Mouse (Mus musculus): ENCODE data around the gene Lrrtm3. TPM values are rescaled to one million over a fixed set of nuclear protein-coding genes. Genes with fewer than 3 reads are reported as not detected.

The Lrrtm3 gene
- polyA plus RNA-seq, 1 experiment = 4.3 TPM

DNA sequence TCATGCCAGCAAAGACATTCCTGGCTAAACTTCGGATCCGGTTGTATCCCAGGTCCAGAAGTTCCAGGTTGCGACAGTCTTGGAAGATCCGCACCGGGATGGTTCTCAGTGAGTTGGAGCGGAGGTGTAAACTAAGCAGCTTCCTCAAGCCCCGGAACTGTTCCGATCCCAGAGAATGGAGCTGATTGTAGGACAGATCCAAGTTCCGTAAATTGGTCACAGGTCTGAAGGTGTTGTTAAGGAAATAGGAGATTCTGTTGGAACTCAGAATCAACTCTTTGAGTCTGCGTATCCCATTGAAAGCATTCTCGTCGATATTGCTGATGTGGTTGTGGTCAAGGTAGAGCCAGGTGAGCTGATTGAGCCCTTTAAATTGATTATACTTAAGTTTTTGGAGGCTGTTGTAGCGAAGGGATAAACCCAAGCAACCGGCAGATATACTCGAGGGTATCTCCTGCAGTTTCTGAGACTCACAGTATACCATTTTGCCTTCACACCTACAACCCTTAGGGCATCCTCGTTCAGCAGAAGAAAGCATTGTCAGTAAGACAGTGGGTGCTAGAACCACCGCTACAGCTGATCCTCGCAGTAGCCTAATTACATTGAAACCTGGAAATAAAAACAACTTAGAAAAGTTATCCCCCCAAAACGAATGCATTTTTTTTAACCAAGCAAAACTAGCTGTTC, 1.2 kb downstream of the Lrrtm3 start:
- peaks cover 2% of the 10 kb centered on the region; the same call in 1 of the 2 replicates for H3K27me3 ChIP-seq (ENCODE audit: control insufficient read depth, insufficient read depth, low read length)
- H3K4me3 ChIP-seq (ENCODE audit: control insufficient read depth, low read depth, low read length) = no peak overlapping the region
- H3K36me3 ChIP-seq (ENCODE audit: control insufficient read depth, insufficient read depth, low read length) = no peaks in the 10 kb centered on the region
- TF ChIP-seq CTCF (IDR thresholded peaks at IDR 0.05; ENCODE audit: control insufficient read depth, insufficient read depth, insufficient replicate concordance, low read depth, low read length) = no peak
- TF ChIP-seq POLR2A (IDR thresholded peaks at IDR 0.05; ENCODE audit: control insufficient read depth, low read depth, low read length) = no peak
- no peak overlapping the region for H3K27ac ChIP-seq (ENCODE audit: control insufficient read depth, insufficient read depth, low read depth, low read length)
- peaks cover 13% of the 10 kb centered on the region for H3K4me1 ChIP-seq (ENCODE audit: control insufficient read depth, insufficient read depth, low read length)

- H3K4me1 ChIP-seq (ENCODE audit: control insufficient read depth, insufficient read depth, low read length) = peaks cover 13% of the 10 kb centered on the region
- no peak overlapping the region for H3K27ac ChIP-seq (ENCODE audit: control insufficient read depth, insufficient read depth, low read depth, low read length)
- peak overlapping the region; percentile 12; the same call in 1 of the 2 replicates for H3K4me3 ChIP-seq (ENCODE audit: control insufficient read depth, low read depth, low read length)
- TF ChIP-seq CTCF (IDR thresholded peaks at IDR 0.05; ENCODE audit: control insufficient read depth, insufficient read depth, insufficient replicate concordance, low read depth, low read length) = no peak
- no peak for TF ChIP-seq POLR2A (IDR thresholded peaks at IDR 0.05; ENCODE audit: control insufficient read depth, low read depth, low read length)
- peaks cover 2% of the 10 kb centered on the region; the same call in 1 of the 2 replicates for H3K27me3 ChIP-seq (ENCODE audit: control insufficient read depth, insufficient read depth, low read length)
- no peaks in the 10 kb centered on the region for H3K36me3 ChIP-seq (ENCODE audit: control insufficient read depth, insufficient read depth, low read length)
These were observed 1.9 kb downstream of the Lrrtm3 start for GRCm38 (mm10) chr10:64087936-64088773.

DNA sequence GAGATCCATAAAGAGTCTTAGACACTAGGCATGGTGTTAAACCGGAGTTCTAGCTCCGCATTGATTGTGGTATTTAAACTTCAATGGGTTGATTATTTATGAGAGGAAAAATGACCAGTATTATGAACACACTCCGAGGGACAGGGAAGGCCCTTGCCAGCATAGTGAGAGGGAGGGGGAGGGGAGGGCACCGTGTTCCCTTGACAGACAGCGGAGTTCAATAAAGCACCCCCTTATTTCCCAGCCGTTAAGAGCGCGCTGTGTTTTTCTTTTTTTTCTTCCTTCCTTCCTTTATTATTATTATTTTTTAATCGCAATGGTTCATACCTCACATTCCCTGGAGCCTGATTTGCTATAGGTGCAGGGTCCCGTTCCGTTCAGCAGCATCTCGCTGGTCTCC, 2.6 kb downstream of the Lrrtm3 start:
- peaks cover 13% of the 10 kb centered on the region for H3K4me1 ChIP-seq (ENCODE audit: control insufficient read depth, insufficient read depth, low read length)
- no peaks in the 10 kb centered on the region for H3K36me3 ChIP-seq (ENCODE audit: control insufficient read depth, insufficient read depth, low read length)
- peaks cover 2% of the 10 kb centered on the region; the same call in 1 of the 2 replicates for H3K27me3 ChIP-seq (ENCODE audit: control insufficient read depth, insufficient read depth, low read length)
- TF ChIP-seq POLR2A (IDR thresholded peaks at IDR 0.05; ENCODE audit: control insufficient read depth, low read depth, low read length) (no peak), CTCF (IDR thresholded peaks at IDR 0.05; ENCODE audit: control insufficient read depth, insufficient read depth, insufficient replicate concordance, low read depth, low read length) (no peak)
- no peak overlapping the region for H3K27ac ChIP-seq (ENCODE audit: control insufficient read depth, insufficient read depth, low read depth, low read length)
- H3K4me3 ChIP-seq (ENCODE audit: control insufficient read depth, low read depth, low read length) = no peak overlapping the region; the same call in 1 of the 2 replicates

- Histone ChIP-seq H3K4me1 (ENCODE audit: control insufficient read depth, insufficient read depth, low read length) (peaks cover 13% of the 10 kb centered on the region), H3K36me3 (ENCODE audit: control insufficient read depth, insufficient read depth, low read length) (no peaks in the 10 kb centered on the region), H3K27ac (ENCODE audit: control insufficient read depth, insufficient read depth, low read depth, low read length) (no peak overlapping the region), H3K27me3 (ENCODE audit: control insufficient read depth, insufficient read depth, low read length) (peaks cover 2% of the 10 kb centered on the region; the same call in 1 of the 2 replicates), H3K4me3 (ENCODE audit: control insufficient read depth, low read depth, low read length) (no peak overlapping the region)
- no peak for TF ChIP-seq CTCF (IDR thresholded peaks at IDR 0.05; ENCODE audit: control insufficient read depth, insufficient read depth, insufficient replicate concordance, low read depth, low read length)
- TF ChIP-seq POLR2A (IDR thresholded peaks at IDR 0.05; ENCODE audit: control insufficient read depth, low read depth, low read length) = no peak
These were observed 3.3 kb downstream of the Lrrtm3 start for GRCm38 (mm10) chr10:64086567-64087391.

- Histone ChIP-seq H3K36me3 (ENCODE audit: control insufficient read depth, insufficient read depth, low read length) (no peaks in the 10 kb centered on the region), H3K27ac (ENCODE audit: control insufficient read depth, insufficient read depth, low read depth, low read length) (no peak overlapping the region), H3K27me3 (ENCODE audit: control insufficient read depth, insufficient read depth, low read length) (peaks cover 2% of the 10 kb centered on the region; the same call in 1 of the 2 replicates), H3K4me3 (ENCODE audit: control insufficient read depth, low read depth, low read length) (no peak overlapping the region), H3K4me1 (ENCODE audit: control insufficient read depth, insufficient read depth, low read length) (peaks cover 13% of the 10 kb centered on the region)
- TF ChIP-seq CTCF (IDR thresholded peaks at IDR 0.05; ENCODE audit: control insufficient read depth, insufficient read depth, insufficient replicate concordance, low read depth, low read length) = no peak
- no peak for TF ChIP-seq POLR2A (IDR thresholded peaks at IDR 0.05; ENCODE audit: control insufficient read depth, low read depth, low read length)
These were observed 3.9 kb downstream of the Lrrtm3 start for GRCm38 (mm10) chr10:64086183-64086566.

DNA sequence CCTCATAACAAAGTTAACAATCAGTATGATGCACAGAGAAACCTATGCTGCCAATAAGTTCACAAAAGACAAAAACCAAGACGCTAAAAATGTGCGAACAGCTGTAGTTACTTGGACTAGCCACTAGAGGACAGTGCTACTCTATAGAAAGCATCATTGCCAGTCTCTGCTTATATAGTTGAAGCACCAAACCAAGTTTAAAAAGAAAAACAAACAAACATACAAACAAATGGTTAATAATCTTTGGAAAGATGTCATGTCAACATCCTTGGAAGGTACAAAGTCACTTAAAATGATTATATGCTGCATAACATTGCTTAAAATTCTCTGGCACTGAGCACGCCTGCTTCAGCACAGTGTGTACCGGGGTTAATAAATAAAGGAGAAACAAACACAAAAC, 5.6 kb downstream of the Lrrtm3 start:
- Histone ChIP-seq H3K27ac (ENCODE audit: control insufficient read depth, insufficient read depth, low read depth, low read length) (no peak overlapping the region), H3K4me3 (ENCODE audit: control insufficient read depth, low read depth, low read length) (no peak overlapping the region), H3K27me3 (ENCODE audit: control insufficient read depth, insufficient read depth, low read length) (no peaks in the 10 kb centered on the region; the same call in 1 of the 2 replicates), H3K4me1 (ENCODE audit: control insufficient read depth, insufficient read depth, low read length) (peaks cover 11% of the 10 kb centered on the region), H3K36me3 (ENCODE audit: control insufficient read depth, insufficient read depth, low read length) (no peaks in the 10 kb centered on the region)
- TF ChIP-seq POLR2A (IDR thresholded peaks at IDR 0.05; ENCODE audit: control insufficient read depth, low read depth, low read length) (no peak), CTCF (IDR thresholded peaks at IDR 0.05; ENCODE audit: control insufficient read depth, insufficient read depth, insufficient replicate concordance, low read depth, low read length) (peak; percentile 35; the same call in 1 of the 2 replicates)
